Mouse (Mus musculus): ENCODE measurements at regions not wholly inside any gene's neighbourhood (a gene's known extent, or its start where the extent isn't known, plus 50 kb on each side); places are given as distances from the start of the nearest gene placed in this dataset.

DNA sequence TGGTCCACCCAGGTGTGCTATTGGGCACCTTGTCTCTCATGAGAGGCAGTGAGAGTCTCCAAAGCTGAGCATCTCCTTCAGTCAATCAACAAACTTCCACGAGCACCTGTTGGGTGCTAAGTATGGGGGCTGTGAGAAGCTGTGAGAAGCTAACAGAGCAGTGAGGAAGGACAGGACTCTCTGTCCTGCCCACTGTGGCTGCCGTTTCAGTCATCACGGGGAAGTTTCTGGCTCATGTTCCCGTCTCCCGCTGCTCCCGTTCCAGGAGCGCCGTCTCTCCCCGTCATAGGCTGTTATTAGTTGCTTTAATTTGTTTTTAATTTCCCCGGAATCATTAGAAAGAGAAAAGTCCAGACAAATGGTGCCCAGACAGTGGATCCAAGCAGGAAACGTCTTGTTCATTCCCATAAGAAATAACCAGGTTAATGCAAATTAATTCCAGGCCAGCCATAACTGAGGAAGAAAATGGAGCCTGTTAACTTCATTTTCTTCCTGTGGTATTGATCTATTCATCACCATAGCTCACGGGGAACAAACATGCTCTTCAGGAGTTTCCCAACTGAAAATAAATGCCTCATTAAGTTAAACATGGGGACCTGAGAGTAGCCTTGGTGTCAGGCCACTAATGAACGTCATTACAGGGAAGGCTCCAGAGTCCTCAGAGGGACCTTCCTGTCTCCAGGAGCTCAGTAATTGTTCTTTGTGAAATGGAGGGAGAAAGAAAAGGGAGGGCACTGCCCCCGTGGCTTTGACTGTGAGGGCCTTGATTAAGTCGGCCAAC, 70.3 kb downstream of the Matn1 start:
- no peak for DNase-seq (ENCODE audit: low read depth, low spot score)

DNA sequence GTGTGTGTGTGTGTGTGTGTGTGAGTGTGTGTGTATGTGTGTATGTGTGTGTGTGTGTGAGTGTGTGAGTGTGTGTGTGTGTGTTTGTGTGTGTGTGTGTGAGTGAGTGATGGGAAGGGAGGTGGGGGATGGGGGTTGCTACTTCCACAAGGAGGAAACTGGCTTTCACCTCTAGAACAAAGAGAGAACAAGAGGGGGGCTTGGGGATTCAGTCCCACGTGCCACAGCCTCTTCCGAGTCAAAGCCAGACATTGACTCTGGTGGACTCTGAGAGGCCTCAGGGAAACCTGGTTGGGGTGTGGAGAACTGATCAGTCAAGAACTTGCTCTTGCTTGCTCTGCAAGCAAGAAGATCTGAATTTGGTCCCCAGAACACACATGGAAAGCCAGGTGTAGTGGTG, 71.0 kb downstream of the Matn1 start:
- no peak for DNase-seq (ENCODE audit: low read depth, low spot score)

GRCm38 (mm10) chr4:131023601-131024000, 79.4 kb downstream of the Matn1 start:
- DNase-seq (ENCODE audit: low read depth, low spot score), result peak; percentile 80

DNA sequence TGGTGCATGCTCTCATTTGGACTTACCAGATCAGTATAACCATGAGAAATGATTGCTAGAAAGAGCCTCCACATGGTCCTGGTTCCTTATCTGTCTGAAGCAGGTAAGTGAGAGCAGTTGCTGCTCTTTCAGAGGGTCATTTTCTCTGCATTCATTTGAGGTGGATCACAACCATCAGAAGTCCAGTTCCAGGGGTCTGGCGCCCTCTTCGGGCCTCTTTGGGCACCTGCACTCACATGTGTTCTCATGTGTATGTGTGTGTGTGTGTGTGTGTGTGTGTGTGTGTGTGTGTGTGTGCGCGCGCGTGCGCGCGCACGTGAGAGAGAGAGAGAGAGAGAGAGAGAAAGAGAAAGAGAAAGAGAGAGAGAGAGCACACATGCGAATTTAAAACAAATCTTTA, 92.1 kb downstream of the Matn1 start:
- DNase-seq (ENCODE audit: low read depth, low spot score), result peak; percentile 75

- peak; percentile 12 for DNase-seq (ENCODE audit: low read depth, low spot score)
Measured at GRCm38 (mm10) chr4:131037179-131037578, 93.0 kb downstream of the Matn1 start.

DNA sequence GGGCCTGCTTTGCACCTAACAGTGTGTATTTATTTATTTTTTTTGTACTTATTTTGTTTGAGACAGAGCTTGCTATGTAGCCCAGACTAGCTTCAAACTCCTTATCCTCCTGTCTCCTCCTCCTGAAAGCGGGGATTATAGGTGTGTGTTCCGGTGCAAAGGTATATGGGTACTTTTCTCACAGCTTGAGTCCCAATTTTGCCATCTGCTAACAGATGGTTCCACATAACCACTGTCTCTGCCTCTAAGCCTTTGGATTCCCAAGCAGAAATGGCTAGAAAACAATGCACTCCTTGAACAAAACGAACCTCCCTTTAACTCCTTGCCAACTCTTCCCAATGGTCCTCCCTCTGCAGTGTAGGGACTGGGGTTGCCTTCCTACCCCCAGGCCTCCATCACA, 95.5 kb downstream of the Matn1 start:
- no peak for DNase-seq (ENCODE audit: low read depth, low spot score)

DNA sequence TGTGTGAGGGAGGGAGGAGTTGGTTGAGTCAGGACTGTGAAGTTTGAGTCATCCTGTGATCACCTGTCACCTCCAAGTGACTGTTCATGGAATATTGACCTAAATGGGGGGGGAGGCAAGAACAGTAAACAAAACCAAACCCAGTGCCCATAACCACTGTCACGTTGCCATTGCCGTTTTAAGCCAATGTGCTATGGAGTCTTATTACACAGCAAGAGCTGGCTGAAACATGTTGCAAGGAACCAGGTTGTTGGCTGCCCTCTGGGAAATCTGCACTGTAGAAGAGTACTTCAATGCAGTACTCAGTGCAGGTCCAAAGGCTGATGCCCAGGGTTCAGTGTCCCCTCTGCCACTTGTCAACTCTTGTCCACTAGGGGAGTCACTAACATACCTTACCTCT, 97.0 kb downstream of the Matn1 start:
- DNase-seq (ENCODE audit: low read depth, low spot score), result no peak

GRCm38 (mm10) chr4:131046101-131046500, 101.9 kb downstream of the Matn1 start:
- DNase-seq (ENCODE audit: low read depth, low spot score), result no peak

- DNase-seq (ENCODE audit: low read depth, low spot score), result no peak
Measured at GRCm38 (mm10) chr4:131046969-131047650, 102.9 kb downstream of the Matn1 start.

DNA sequence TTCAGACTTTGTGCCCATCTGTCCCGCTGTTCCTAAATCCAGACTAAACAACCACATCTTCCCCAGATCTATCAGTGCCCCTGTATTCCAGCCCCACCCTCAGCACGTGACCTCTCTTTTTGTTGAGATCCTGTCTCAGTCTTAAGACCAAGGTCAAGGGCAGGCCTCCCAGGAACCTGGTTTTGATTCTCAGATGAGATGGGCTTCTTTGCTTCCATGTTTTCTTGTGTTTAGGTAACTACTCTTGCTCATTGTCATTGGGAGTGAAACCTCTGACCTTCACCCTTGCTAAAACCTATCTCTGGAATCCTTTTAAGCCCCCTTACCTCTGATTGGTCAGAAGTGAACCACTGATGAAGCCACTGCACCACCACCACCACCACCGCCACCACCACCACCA, 112.1 kb downstream of the Matn1 start:
- DNase-seq (ENCODE audit: low read depth, low spot score), result peak; percentile 87

DNA sequence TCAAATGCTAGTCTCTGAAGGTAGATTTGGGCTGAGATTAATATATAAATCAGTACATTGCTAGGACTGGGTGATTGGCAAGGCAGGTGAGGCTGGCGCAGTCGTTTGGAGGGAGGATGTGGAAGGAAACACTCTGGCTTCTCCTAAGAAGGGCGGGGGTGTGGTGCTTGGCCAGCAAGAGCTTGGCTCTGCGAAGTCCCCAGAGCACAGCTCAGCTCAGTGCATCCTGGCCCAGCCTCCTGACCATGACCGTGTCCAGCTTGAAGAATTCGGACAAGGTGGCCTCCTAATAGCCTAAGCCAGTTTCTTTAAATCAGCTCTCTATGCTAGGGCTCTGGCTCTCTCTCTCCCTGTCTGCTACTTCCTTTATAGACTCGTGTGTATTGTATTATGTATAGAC, 115.4 kb downstream of the Matn1 start:
- DNase-seq (ENCODE audit: low read depth, low spot score), result no peak

DNA sequence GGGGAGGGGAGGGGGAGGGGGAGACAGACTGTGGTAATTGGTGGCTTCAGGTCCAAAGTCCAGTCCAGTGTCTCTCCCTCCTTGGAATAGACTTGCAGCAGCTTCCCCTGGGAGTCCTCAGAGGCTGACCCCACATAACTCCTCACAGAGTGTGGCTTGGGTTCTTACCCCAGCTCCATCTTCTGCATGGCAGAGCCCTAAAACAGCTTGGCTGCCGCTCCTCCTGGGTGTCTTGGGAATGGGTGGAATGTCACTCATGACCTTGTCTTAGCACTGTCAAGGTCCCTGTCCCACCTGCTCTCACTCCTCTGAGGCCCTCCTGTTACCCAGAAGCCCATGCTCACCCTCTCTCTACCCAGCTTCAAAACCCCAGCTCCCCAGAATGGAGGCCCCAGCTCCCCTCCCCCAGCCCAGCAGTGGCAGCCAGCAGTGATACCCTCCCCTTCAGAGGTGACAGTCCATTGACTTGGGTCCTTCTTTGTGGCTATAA, 116.1 kb downstream of the Matn1 start:
- peak; percentile 61 for DNase-seq (ENCODE audit: low read depth, low spot score)

GRCm38 (mm10) chr4:131060706-131061105, 116.5 kb downstream of the Matn1 start:
- DNase-seq (ENCODE audit: low read depth, low spot score), result no peak

DNA sequence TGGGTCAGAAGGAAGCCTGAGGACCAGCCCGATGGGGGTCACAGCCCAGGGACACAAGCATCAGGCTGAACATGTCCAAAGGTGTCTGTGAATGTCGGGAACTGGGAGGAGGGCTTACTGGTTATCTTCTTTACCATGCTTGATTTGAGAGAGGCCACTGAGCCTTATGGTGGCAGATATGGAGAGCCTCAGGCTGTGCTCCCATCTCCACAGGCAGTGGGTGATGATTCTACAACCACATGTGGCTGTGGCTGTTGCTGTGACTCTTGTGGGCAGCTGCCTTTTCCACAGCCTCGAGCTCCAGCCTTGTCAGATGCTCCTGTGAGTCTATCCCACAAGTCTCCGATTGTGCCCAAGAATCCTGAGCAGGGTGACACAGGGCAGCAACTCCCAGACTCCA, 118.4 kb downstream of the Matn1 start:
- no peak for DNase-seq (ENCODE audit: low read depth, low spot score)

- no peak for DNase-seq (ENCODE audit: low read depth, low spot score)
Measured at GRCm38 (mm10) chr4:131066186-131066939, 122.2 kb downstream of the Matn1 start.

GRCm38 (mm10) chr4:131070566-131070965, 126.4 kb downstream of the Matn1 start:
- DNase-seq (ENCODE audit: low read depth, low spot score), result no peak

GRCm38 (mm10) chr4:131072623-131073022, 128.4 kb downstream of the Matn1 start:
- no peak for DNase-seq (ENCODE audit: low read depth, low spot score)

DNA sequence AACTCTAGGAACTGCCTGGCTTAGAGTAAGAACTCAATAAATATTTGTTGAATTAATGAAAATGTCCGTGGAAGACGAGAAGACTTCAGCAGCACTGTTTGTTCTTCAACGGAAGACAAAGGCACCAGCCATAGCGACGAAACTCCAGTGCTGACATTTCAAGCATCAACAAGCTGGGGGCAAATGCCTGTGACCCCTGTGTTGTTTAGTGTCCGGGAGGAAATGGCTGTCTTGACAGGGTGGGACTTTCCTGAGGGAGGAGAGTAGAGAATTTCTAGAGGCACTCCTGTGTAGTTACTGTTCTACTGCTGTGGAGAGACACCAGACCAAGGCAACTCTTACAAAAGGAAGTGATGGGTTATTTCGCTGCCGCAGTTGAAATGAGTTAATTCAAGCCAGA, 129.2 kb downstream of the Matn1 start:
- no peak for DNase-seq (ENCODE audit: low read depth, low spot score)

DNA sequence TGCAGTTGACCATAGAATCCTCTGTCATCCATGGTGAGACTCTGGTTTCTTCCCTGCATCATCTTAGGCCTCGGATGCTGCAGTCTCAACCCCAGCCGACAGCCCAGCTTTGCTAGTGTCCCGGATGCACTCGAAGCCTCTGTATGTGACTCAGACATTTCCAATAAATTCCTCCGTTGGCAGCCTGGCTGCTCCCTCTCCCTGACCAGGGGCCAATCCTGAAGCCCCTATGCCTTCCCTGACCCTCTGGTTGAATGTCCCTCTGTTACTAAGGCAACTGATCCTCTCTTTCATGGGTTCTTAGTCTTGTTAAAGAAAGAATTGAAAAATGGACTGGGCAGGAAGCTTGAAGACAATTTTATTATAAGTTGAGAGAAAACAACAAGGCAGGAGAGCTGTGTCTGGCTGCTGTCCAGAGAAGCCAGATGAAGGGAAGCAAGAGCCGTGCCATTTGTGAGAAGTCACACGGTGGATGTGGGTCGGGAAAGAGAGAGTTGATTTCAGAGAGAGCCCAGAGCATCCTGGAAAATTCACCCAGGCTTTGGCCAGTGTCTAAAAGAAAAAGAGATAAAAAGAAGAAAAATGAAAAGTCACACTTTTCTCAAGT, 131.2 kb downstream of the Matn1 start:
- DNase-seq (ENCODE audit: low read depth, low spot score), result no peak

GRCm38 (mm10) chr4:131076628-131077027, 132.4 kb downstream of the Matn1 start:
- peak; percentile 84 for DNase-seq (ENCODE audit: low read depth, low spot score)

DNA sequence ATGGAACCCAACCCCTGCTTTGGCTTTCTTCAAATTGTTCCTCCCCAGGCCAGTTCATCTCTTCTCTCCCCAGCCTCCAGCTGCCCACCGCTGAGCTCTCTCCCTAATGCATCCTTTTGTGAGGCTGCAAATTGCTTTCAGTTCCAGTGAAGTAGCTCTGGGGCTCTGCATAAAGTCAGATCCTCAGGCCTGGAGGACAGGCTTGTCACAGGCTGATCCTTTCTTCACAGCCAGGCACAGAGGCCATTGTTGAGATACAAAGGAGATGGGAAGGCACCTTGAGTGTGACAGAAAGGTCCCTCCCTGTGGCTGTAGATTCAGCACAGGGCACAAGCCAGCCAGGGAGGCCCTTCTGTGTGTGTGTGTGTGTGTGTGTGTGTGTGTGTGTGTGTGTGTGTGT, 135.9 kb downstream of the Matn1 start:
- DNase-seq (ENCODE audit: low read depth, low spot score), result peak; percentile 48

GRCm38 (mm10) chr4:131083405-131083804, 139.2 kb downstream of the Matn1 start:
- peak; percentile 48 for DNase-seq (ENCODE audit: low read depth, low spot score)

All from ZHBTc4 (cell line).